Comparison of ENCODE assay signal across 28 mouse cellular contexts in the genomic region with DNA sequence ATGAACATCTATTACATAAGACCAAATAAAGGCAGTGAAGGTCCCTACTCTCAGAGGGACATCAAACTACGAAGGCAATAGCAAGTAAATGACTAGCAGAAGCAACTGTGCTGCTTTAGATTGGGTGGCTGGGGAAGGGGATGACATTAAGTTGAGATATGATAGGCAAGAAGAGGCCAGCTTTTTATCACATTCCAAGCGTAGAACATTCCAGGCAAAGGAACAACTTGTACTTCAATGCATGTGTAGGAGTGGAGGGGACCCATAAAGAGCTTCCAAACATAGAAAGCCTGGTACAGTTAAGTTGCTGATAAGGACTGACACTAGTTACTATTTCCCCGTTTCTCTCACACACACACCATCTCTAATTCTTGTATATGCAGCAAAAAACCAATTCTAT.
DNase-seq lines count a peak whose midpoint lies in the region; ATAC-seq and TF ChIP-seq lines count a peak whose summit lies in the region.
"Had no signal": no experiment of that assay in that cellular context is flagged by ENCODE, and none has a peak within 500 bp of the region (broad histone marks: within the 10 kb centered on the region; RNA-seq: fewer than 3 reads in every experiment).

No protein-coding gene starts in this region.

- 62% methylated on average over 3 of the region's 3 CpGs for WGBS in kidney, embryonic 15.5 days
- 18% methylated on average over 3 of the region's 3 CpGs for WGBS in heart, embryonic 14.5 days
- 93% methylated on average over 3 of the region's 3 CpGs for WGBS in forebrain, embryonic 14.5 days

- no peak overlapping the region for H3K4me2 ChIP-seq in kidney, embryonic 15.5 days
- H3K4me2 ChIP-seq in heart, embryonic 14.5 days (ENCODE audit: low read length), result peak overlapping the region; percentile 25
- no peak overlapping the region for H3K4me2 ChIP-seq in forebrain, embryonic 14.5 days (ENCODE audit: low read length)
- H3K4me2 ChIP-seq: embryonic facial prominence, embryonic 13.5 days; forebrain, embryonic 12.5 days; limb, embryonic 12.5 days; liver, embryonic 12.5 days; lung, embryonic 14.5 days; neural tube, embryonic 12.5 days had no signal

- intact Hi-C loops in gastrocnemius, adult 2 months (cut with DNase I), result no loop called here

- no peak for TF ChIP-seq CTCF in gastrocnemius, adult 2 months (IDR thresholded peaks at IDR 0.05)

- H3K36me3 ChIP-seq in kidney, embryonic 15.5 days, result no peaks in the 10 kb centered on the region
- peaks cover 52% of the 10 kb centered on the region for H3K36me3 ChIP-seq in heart, embryonic 14.5 days (ENCODE audit: control insufficient read depth, insufficient read depth, low read length)
- H3K36me3 ChIP-seq in forebrain, embryonic 14.5 days (ENCODE audit: control insufficient read depth, insufficient read depth, low read length), result 0 out of 2 replicates have a peak, but pooled peaks cover 3% of the 10 kb centered on the region
- H3K36me3 ChIP-seq: liver, embryonic 12.5 days; neural tube, embryonic 12.5 days had no signal

- peak overlapping the region; percentile 73 for H3K27ac ChIP-seq in gastrocnemius, adult 2 months
- no peak overlapping the region for H3K27ac ChIP-seq in kidney, embryonic 15.5 days
- peak overlapping the region in 1 of 2 experiments; percentile 88; a peak in 2 of 4 replicates for H3K27ac ChIP-seq in heart, embryonic 14.5 days (replicated peaks in 1 of 2; ENCODE audit: control insufficient read depth in 1 of 2, insufficient read depth in 1 of 2, low read depth in 2 of 2, low read length in 2 of 2)
- H3K27ac ChIP-seq in forebrain, embryonic 14.5 days (ENCODE audit: low read depth, low read length), result no peak overlapping the region
- H3K27ac ChIP-seq: embryonic facial prominence, embryonic 13.5 days; forebrain, embryonic 12.5 days; hindbrain, postnatal 0 days; limb, embryonic 12.5 days; liver, embryonic 12.5 days; neural tube, embryonic 12.5 days had no signal

- no peaks in the 10 kb centered on the region for H3K9me3 ChIP-seq in kidney, embryonic 15.5 days (replicated peaks)
- no peaks in the 10 kb centered on the region for H3K9me3 ChIP-seq in heart, embryonic 14.5 days (ENCODE audit: control insufficient read depth, low read length)
- H3K9me3 ChIP-seq in forebrain, embryonic 14.5 days (replicated peaks; ENCODE audit: control insufficient read depth, low read length), result no peaks in the 10 kb centered on the region
- H3K9me3 ChIP-seq: embryonic facial prominence, embryonic 13.5 days; forebrain, embryonic 12.5 days; limb, embryonic 12.5 days; liver, embryonic 12.5 days; neural tube, embryonic 12.5 days had no signal

- no peak overlapping the region for H3K4me3 ChIP-seq in gastrocnemius, adult 2 months
- H3K4me3 ChIP-seq in kidney, embryonic 15.5 days (replicated peaks), result no peak overlapping the region
- no peak overlapping the region for H3K4me3 ChIP-seq in heart, embryonic 14.5 days (ENCODE audit: control insufficient read depth in 1 of 2, insufficient read depth in 1 of 2, low read depth in 1 of 2, low read length in 2 of 2)
- no peak overlapping the region for H3K4me3 ChIP-seq in forebrain, embryonic 14.5 days (ENCODE audit: low read depth, low read length)
- H3K4me3 ChIP-seq: embryonic facial prominence, embryonic 13.5 days; erythroblast, embryonic 14.5 days; forebrain, embryonic 12.5 days; limb, embryonic 12.5 days; liver, embryonic 12.5 days; neural tube, embryonic 12.5 days had no signal

- H3K27me3 ChIP-seq in kidney, embryonic 15.5 days, result no peaks in the 10 kb centered on the region
- no peaks in the 10 kb centered on the region for H3K27me3 ChIP-seq in heart, embryonic 14.5 days (ENCODE audit: control insufficient read depth, insufficient read depth, low read length)
- no peaks in the 10 kb centered on the region for H3K27me3 ChIP-seq in forebrain, embryonic 14.5 days (replicated peaks; ENCODE audit: control insufficient read depth, insufficient read depth, low read length)
- H3K27me3 ChIP-seq: embryonic facial prominence, embryonic 13.5 days; forebrain, embryonic 12.5 days; limb, embryonic 12.5 days; liver, embryonic 12.5 days; neural tube, embryonic 12.5 days had no signal

- DNase-seq in gastrocnemius, adult 2 months, result no peak
- no peak for DNase-seq in gastrocnemius, postnatal 4 days (ENCODE audit: low spot score in 2 of 2)
- DNase-seq in kidney, adult 9 months, result peak; percentile 12
- DNase-seq in heart, adult 9 months (ENCODE audit: low spot score in 2 of 2), result peak; percentile 56 to 69
- DNase-seq in forebrain, embryonic 14.5 days (ENCODE audit: low spot score), result no peak
- DNase-seq: adrenal gland, postnatal 10 days; cerebellum, adult 2 months; cerebellum, postnatal 25 days; embryo, embryonic 11 days; gastrocnemius, postnatal 25 days; layer of hippocampus, postnatal 36 days; lung, embryonic 14.5 days; lung, postnatal 4 days; midbrain, embryonic 14.5 days; retina, postnatal 1 day; right cerebral cortex, postnatal 25 days; thymus, postnatal 25 days had no signal

- no peak for ATAC-seq in kidney, embryonic 15.5 days (replicated peaks; ENCODE audit: low FRiP score)
- 0 out of 2 replicates have a peak, but pooled peaks have one; percentile 41 for ATAC-seq in heart, embryonic 14.5 days (ENCODE audit: insufficient number of reproducible peaks, insufficient read depth, low FRiP score, low read depth)
- ATAC-seq in frontal cortex, adult (ENCODE audit: low TSS enrichment), result no peak
- no peak for ATAC-seq in forebrain, embryonic 14.5 days
- ATAC-seq: hindbrain, postnatal 0 days; intestine, embryonic 16.5 days; liver, embryonic 12.5 days had no signal

- H3K9ac ChIP-seq in kidney, embryonic 15.5 days, result no peak overlapping the region
- no peak overlapping the region for H3K9ac ChIP-seq in heart, embryonic 14.5 days (ENCODE audit: low read length)
- H3K9ac ChIP-seq in forebrain, embryonic 14.5 days (ENCODE audit: low read length), result no peak overlapping the region
- H3K9ac ChIP-seq: embryonic facial prominence, embryonic 13.5 days; forebrain, embryonic 12.5 days; limb, embryonic 12.5 days; liver, embryonic 12.5 days; lung, embryonic 14.5 days; neural tube, embryonic 12.5 days had no signal

- no peaks in the 10 kb centered on the region for H3K4me1 ChIP-seq in kidney, embryonic 15.5 days
- peaks cover 12 to 61% of the 10 kb centered on the region in 2 experiments for H3K4me1 ChIP-seq in heart, embryonic 14.5 days (ENCODE audit: control insufficient read depth in 2 of 2, insufficient read depth in 2 of 2, low read length in 2 of 2)
- H3K4me1 ChIP-seq in forebrain, embryonic 14.5 days (ENCODE audit: control insufficient read depth, insufficient read depth, low read length), result no peaks in the 10 kb centered on the region
- H3K4me1 ChIP-seq: embryonic facial prominence, embryonic 13.5 days; forebrain, embryonic 12.5 days; liver, embryonic 12.5 days; neural tube, embryonic 12.5 days had no signal

Comparison
In these comparisons a context has a peak if more than half of its experiments do, and no peak if none do; other contexts are left out.
1. DNase-seq: peak in kidney, adult 9 months (single experiment) and heart, adult 9 months (2 of 2); none in gastrocnemius, adult 2 months (single experiment), gastrocnemius, postnatal 4 days (0 of 2) and forebrain, embryonic 14.5 days (single experiment).